Mouse (Mus musculus): ENCODE data around the gene Thrb. TPM values are rescaled to one million over a fixed set of nuclear protein-coding genes. Genes with fewer than 3 reads are reported as not detected.

Thrb gene
- polyA plus RNA-seq, 1 experiment from 2014 or later = 1.7 TPM

- Histone ChIP-seq H3K9ac (ENCODE audit: low read length) (no peak overlapping the region), H3K27ac (ENCODE audit: low read length) (no peak overlapping the region), H3K4me1 (replicated peaks; ENCODE audit: control insufficient read depth, insufficient read depth, low read length) (no peaks in the 10 kb centered on the region), H3K36me3 (ENCODE audit: control insufficient read depth, insufficient read depth, low read length) (no peaks in the 10 kb centered on the region), H3K4me3 (ENCODE audit: low read length) (no peak overlapping the region), H3K27me3 (ENCODE audit: control insufficient read depth, insufficient read depth, low read depth, low read length) (no peaks in the 10 kb centered on the region), H3K4me2 (ENCODE audit: low read depth, low read length) (no peak overlapping the region), H3K9me3 (ENCODE audit: control insufficient read depth, low read length) (no peaks in the 10 kb centered on the region)
- no peak for ATAC-seq (ENCODE audit: low read depth)
- 84% methylated on average over 1 of the region's 1 CpGs for WGBS
These were observed 367.8 kb downstream of the Thrb start for GRCm38 (mm10) chr14:18027867-18028266.

GRCm38 (mm10) chr14:18029181-18029932, 369.3 kb downstream of the Thrb start:
- H3K9ac ChIP-seq (ENCODE audit: low read length) = no peak overlapping the region
- H3K4me2 ChIP-seq (ENCODE audit: low read depth, low read length) = no peak overlapping the region
- H3K36me3 ChIP-seq (ENCODE audit: control insufficient read depth, insufficient read depth, low read length) = no peaks in the 10 kb centered on the region
- no peaks in the 10 kb centered on the region for H3K4me1 ChIP-seq (replicated peaks; ENCODE audit: control insufficient read depth, insufficient read depth, low read length)
- H3K9me3 ChIP-seq (ENCODE audit: control insufficient read depth, low read length) = no peaks in the 10 kb centered on the region
- H3K4me3 ChIP-seq (ENCODE audit: low read length) = no peak overlapping the region
- H3K27me3 ChIP-seq (ENCODE audit: control insufficient read depth, insufficient read depth, low read depth, low read length) = no peaks in the 10 kb centered on the region
- WGBS = 57% methylated on average over 2 of the region's 2 CpGs
- no peak overlapping the region for H3K27ac ChIP-seq (ENCODE audit: low read length)
- ATAC-seq (ENCODE audit: low read depth) = no peak

DNA sequence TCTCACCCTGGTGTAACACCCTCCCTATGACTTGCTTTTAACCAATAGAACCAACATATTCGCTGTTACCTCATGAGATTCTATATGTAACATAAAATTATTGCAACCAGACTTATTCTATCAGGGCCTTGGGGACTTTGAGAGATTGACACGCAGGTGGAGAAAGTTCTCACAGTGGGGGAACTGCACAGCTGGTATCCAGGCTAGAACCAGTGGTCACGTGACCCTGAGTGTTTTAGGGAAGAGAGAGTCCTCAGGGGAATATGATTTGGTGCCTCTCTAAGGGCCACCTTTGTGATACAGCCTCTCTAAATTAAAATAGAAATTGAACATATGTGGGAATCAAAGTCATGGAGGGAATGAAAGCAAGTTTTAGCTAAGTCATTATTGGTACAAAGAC, 371.9 kb downstream of the Thrb start:
- Histone ChIP-seq H3K27ac (ENCODE audit: low read length) (no peak overlapping the region), H3K9me3 (ENCODE audit: control insufficient read depth, low read length) (no peaks in the 10 kb centered on the region), H3K36me3 (ENCODE audit: control insufficient read depth, insufficient read depth, low read length) (no peaks in the 10 kb centered on the region), H3K4me1 (replicated peaks; ENCODE audit: control insufficient read depth, insufficient read depth, low read length) (no peaks in the 10 kb centered on the region), H3K9ac (ENCODE audit: low read length) (no peak overlapping the region), H3K27me3 (ENCODE audit: control insufficient read depth, insufficient read depth, low read depth, low read length) (no peaks in the 10 kb centered on the region), H3K4me3 (ENCODE audit: low read length) (no peak overlapping the region), H3K4me2 (ENCODE audit: low read depth, low read length) (no peak overlapping the region)
- 80% methylated on average over 3 of the region's 3 CpGs for WGBS
- ATAC-seq (ENCODE audit: low read depth) = no peak

DNA sequence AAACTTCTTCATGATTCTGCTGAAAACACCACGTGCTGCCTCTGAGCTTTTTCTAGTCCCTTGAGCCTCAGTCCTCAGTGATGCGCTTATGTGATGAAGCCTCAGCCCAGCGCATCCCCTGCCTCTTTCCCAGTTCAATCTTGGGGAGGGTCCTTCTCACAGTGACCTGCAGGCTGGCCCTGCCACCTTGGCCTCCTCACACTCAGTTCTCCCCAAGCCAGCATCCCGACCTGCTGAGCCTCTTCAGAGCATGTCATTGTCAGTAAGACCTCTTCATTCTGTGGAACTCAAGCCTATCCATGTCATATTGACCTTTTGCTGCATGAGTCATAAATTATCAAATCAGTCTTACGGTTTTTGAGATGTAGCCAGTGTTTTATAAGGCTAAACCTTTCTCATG, 376.5 kb downstream of the Thrb start:
- no peak for ATAC-seq (ENCODE audit: low read depth)

DNA sequence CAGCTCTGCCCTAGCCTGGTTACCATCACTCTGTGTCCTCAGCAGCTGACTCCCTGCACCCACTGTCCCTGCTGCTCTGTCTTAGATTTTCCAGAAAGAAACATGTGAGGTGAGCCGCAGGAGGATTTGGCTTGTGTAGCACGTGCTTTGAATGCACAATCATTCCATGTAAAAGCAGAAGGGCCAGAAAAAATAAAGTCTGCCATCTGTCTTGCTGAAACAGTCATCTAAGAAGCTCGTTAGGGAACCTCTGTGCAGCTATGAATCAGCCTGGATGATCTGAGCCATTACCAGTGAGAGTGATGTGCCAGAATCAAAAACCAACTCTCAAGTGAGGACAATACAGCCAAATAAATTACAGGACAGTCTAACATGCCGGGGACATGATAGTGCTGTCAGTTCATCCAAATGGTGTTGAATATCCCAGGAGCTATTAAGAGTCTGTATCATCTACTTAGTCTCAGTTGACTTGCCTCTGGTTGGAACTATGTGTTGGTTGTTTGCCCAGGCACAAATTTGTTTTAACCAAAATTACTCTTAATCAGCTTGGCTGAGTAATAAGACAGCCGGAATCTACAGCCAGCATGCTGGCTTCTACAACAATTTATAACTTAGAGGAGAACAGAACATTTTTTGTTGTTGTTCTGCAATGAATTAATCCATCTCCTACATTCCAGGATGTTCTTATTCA, 402.2 kb downstream of the Thrb start:
- H3K36me3 ChIP-seq (ENCODE audit: control insufficient read depth, insufficient read depth, low read length) = no peaks in the 10 kb centered on the region
- H3K4me2 ChIP-seq (ENCODE audit: low read depth, low read length) = no peak overlapping the region
- WGBS = 62% methylated on average over 5 of the region's 5 CpGs
- no peaks in the 10 kb centered on the region for H3K4me1 ChIP-seq (replicated peaks; ENCODE audit: control insufficient read depth, insufficient read depth, low read length)
- H3K9me3 ChIP-seq (ENCODE audit: control insufficient read depth, low read length) = no peaks in the 10 kb centered on the region; the same call in 1 of the 2 replicates
- no peak overlapping the region for H3K9ac ChIP-seq (ENCODE audit: low read length)
- no peaks in the 10 kb centered on the region for H3K27me3 ChIP-seq (ENCODE audit: control insufficient read depth, insufficient read depth, low read depth, low read length)
- no peak overlapping the region for H3K27ac ChIP-seq (ENCODE audit: low read length)
- ATAC-seq (ENCODE audit: low read depth) = no peak
- no peak overlapping the region for H3K4me3 ChIP-seq (ENCODE audit: low read length)

More for the DNA sequence above, 376.5 kb downstream of the Thrb start:
- Histone ChIP-seq H3K27ac (ENCODE audit: low read length) (no peak overlapping the region), H3K36me3 (ENCODE audit: control insufficient read depth, insufficient read depth, low read length) (no peaks in the 10 kb centered on the region), H3K9me3 (ENCODE audit: control insufficient read depth, low read length) (no peaks in the 10 kb centered on the region), H3K4me3 (ENCODE audit: low read length) (no peak overlapping the region), H3K9ac (ENCODE audit: low read length) (no peak overlapping the region), H3K27me3 (ENCODE audit: control insufficient read depth, insufficient read depth, low read depth, low read length) (no peaks in the 10 kb centered on the region), H3K4me2 (ENCODE audit: low read depth, low read length) (no peak overlapping the region), H3K4me1 (replicated peaks; ENCODE audit: control insufficient read depth, insufficient read depth, low read length) (no peaks in the 10 kb centered on the region)
- 65% methylated on average over 5 of the region's 5 CpGs for WGBS

Measured in lung, embryonic 16.5 days (tissue).